Mouse (Mus musculus) brown adipose tissue, adult 24 weeks (tissue): Measurements from ENCODE around the gene Iqsec3. TPM values are rescaled to one million over a fixed set of nuclear protein-coding genes. Genes with fewer than 3 reads are reported as not detected.
"Not testable (repeated sequence)": the region's sequence is repeated elsewhere in the genome, so short reads cannot be mapped to it uniquely, and the experiment has no call there.

Source experiments
- H3K27ac ChIP-seq: fragments of 200-500 bp; replicated peaks from 2 replicates; pipeline ENCODE4 v1.5.1; 2012; ENCODE audit warnings: low read depth, mild to moderate bottlenecking, low read length
- H3K4me1 ChIP-seq: fragments of 200-500 bp; 2 replicates; pipeline ENCODE4 v1.6.1; 2012; ENCODE audit warnings: low read length, mixed read lengths; ENCODE audit not compliant: control insufficient read depth, insufficient read depth, insufficient read length
- H3K4me3 ChIP-seq: fragments of 200-500 bp; 2 replicates; pipeline ENCODE4 v1.5.1; 2012; ENCODE audit warnings: low read depth, mild to moderate bottlenecking, low read length, moderate library complexity; ENCODE audit not compliant: insufficient read depth
- polyA plus RNA-seq: library from polyadenylated mRNA; stranded (reverse); fragments of >200 nt; gene quantifications from 2 replicates; pipeline ENCODE4 v1.2.4, GENCODE M21; 2012; ENCODE audit not compliant: missing spikeins, insufficient read depth, insufficient read length

The Iqsec3 gene
- polyA plus RNA-seq, 1 experiment = 0.36 TPM

DNA sequence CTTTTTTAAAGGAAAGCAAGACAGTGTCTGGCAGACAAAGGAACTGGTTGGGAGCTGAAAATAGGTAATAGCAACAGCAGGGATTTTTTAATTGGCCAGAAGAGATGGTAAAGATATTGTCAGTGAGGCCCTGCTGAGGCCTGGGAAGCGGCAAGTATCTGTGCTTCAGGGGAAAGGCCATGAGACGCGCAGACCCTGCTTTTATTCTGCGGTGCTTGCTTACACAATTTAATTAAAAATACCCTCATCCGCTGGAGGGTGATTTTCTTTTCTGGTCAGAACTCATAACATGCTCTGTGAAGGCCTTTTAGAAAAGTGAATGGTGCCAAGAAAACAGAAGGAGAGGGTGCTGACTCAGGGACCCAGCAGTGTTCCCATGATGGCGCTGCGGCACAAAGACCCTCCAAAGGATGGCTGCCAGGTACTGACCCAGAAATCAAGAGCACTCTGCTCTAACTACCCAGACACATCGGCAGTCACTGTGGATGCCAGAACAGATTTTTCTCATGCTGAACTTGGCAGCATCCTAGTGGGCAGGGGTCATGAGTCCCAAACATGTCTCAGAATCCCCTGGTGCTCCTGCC, 70.7 kb downstream of the Iqsec3 start:
- Histone ChIP-seq H3K4me3 (no peak overlapping the region), H3K4me1 (no peaks in the 10 kb centered on the region), H3K27ac (no peak overlapping the region)

DNA sequence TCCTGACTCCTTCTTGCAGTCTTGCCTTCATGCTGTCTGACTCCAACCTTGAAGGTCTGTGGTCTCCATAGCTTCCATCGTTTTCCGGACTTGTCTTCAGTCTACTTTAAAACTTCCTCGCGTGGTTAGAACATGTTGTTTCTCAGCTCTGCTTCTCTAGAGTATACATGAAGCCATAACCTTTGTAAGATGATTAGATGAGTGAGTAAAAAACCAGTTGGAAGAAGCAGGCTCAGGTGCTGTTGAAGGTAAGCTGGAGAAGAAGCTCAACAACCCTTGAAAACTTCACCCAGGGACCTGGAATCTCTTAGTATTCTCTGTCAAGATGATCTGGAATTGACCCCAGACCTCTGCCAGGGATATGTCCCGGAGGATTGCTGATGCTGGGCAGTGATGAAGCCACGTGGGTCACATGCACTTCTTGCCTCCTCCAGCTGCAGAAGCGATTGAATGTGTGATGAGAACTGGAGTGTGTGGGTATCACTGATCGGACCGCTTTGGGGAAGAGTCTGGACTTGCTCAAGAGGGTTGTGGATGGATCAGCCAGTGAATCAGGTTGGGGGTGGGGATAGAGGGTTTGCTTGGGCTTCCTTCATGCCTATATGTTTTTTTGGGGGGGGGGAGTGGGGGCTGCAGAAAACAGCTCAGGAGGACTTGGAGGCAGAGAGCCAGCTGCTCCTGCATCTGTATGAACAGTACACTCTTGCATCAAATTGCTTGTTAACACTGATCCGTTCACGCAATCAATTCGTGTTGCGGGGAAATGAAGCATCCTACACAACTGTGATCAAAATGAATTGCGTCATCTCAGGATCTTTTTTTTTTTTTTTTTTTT, 71.4 kb downstream of the Iqsec3 start:
- no peak overlapping the region for H3K27ac ChIP-seq
- no peak overlapping the region for H3K4me3 ChIP-seq
- no peaks in the 10 kb centered on the region for H3K4me1 ChIP-seq

DNA sequence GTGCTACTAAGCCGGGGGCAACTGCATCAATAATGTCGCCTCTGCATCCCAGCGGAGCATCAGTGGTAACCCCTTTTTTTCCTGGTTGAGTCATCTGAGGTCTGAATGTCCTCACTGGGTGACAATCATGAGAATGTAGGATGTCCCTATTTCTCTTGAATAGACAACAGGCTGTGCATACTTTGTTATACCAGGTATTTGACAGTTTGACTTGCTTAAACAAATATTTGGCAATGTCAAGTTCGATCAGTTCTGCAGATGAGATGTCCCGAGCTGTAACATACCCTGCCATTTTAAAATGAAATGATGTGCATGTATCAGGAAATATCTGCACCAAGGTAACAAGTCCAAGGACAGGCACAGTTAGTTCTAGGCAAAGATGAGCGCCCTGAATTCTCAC, 72.3 kb downstream of the Iqsec3 start:
- H3K4me3 ChIP-seq = no peak overlapping the region
- H3K27ac ChIP-seq = no peak overlapping the region
- no peaks in the 10 kb centered on the region for H3K4me1 ChIP-seq

DNA sequence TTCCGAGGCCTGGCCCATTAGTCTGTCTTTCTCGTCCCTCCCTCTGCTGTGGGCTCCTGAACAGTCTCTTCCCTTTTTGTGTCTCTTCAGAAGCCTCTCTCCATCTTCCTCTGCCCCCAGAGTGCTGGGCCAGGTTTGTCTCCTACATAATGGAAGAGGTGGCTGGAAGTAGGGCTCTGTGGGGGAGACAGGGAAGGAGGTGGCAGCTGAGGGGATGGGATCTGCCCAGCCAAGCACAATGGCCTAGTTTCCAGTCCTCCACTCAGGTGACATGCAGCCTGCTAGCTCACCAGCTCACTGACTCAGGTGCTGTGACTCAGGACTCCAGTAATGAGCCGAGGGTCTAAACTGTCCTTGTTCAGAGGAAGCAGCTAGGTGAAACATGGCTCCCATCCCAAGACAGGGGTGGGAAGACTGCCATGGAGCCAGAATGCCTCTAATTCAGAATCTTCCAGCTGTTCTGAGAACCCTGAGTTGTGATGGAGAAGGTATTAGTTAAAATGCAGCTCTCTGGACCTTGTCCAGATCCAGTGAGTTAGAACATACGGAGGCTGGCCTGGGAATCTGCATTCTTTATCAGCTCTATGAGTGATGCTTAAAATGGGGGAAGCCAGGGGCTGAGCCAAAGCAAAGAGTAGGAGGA, 80.7 kb downstream of the Iqsec3 start:
- Histone ChIP-seq H3K4me1 (no peaks in the 10 kb centered on the region), H3K27ac (no peak overlapping the region), H3K4me3 (no peak overlapping the region)

DNA sequence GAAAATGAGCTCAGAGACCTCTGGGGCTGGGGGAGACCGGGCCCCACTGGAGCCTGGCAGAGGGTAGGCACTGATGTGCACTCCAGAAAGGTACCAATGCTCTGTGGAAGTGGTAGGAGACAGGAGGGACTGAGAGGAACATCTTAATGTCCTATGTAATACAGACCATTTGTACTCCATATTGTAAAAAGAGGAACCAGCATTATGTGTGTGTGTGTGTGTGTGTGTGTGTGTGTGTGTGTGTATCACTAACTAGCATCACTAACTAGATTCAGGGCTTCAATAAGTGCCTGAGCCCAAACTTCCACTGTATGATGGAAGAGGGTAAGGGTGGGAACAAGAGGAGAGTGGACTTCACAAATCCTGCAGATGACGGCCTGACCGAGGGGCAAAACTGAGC, 88.1 kb downstream of the Iqsec3 start:
- no peaks in the 10 kb centered on the region for H3K4me1 ChIP-seq
- H3K4me3 ChIP-seq = no peak overlapping the region
- H3K27ac ChIP-seq = no peak overlapping the region

DNA sequence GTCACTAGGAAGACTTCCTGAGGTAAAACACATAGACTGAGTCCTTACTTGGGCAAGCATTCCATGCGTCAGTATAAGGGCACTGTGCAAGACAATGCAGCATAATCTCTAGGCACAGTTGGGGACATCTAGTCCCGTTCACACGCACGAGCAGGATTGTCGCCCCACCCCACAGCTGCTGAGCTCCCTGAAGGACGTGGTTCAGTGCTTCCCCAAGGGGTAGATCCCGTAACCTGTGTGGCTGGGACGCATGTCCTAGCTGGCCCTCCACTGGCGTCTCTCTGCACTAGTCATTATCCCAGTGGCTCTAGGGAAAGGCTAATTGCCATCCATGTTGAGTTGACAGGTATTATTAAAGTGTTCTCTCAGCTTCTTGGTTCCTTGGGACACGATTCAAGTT, 91.4 kb downstream of the Iqsec3 start:
- peak overlapping the region; percentile 78 for H3K27ac ChIP-seq

DNA sequence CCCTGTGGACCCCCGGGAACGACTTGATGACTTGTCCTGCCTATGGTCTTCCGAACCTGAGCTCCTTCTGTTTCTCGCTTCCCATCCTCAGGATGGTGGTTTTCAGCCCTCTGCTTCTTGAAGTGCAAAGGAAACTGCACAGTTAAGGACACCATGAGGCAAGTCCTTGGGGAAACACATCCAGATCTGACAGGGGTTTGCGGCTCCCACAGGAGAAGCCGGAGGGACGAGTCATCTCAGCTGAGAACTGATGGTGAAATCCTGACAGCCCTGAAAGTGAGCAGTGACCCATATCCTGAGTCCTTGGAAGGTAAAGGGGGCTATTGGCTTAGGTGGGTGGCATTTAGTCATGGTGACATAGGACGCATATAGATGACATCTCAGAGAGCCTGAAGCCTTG, 92.9 kb downstream of the Iqsec3 start:
- no peaks in the 10 kb centered on the region for H3K4me1 ChIP-seq
- H3K4me3 ChIP-seq = 0 out of 2 replicates have a peak overlapping the region, but pooled peaks have one; percentile 13
- H3K27ac ChIP-seq = peak overlapping the region; percentile 62

More for the DNA sequence above, 91.4 kb downstream of the Iqsec3 start:
- no peak overlapping the region for H3K4me3 ChIP-seq
- no peaks in the 10 kb centered on the region for H3K4me1 ChIP-seq

DNA sequence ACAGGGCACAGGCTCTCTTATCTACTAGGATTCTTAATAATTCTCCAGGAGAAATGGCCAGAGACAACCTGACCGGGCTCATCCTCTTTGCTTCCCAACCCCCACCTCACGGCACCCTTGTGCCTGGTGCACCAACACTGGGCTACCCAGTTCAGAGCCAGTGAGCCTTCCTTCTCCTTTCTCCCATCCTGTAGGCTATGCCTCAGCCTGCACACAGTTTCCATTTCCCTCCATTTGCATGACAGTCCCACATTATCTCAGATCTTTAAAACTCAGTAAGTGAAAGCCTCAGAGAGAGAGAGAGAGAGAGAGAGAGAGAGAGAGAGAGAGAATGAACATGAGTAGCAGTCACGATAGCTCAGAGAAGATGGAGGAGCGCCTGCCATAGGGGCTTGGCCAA, 95.2 kb downstream of the Iqsec3 start:
- H3K4me1 ChIP-seq = no peaks in the 10 kb centered on the region; the same call in 1 of the 2 replicates
- no peak overlapping the region for H3K27ac ChIP-seq
- no peak overlapping the region for H3K4me3 ChIP-seq

DNA sequence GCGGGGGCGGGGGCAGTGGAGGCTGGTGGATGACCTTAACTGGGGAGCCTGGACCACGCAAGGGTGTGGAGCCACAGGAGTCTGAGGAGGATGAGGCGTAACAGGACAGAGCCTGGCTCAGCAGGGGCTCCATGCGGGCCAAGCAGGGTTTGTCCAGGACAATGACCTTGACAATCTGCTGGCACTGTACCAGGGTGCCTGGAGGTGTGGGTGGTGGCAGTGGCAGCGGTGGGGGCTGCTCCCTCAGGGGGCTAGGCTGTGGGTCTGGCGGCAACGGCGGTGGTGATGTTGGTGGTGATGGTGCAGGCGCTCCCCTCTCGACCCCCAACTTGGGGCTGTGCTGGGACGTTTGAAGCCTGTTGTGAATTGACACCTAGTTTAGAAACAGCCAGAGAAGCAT, 97.3 kb downstream of the Iqsec3 start:
- Histone ChIP-seq H3K27ac (no peak overlapping the region), H3K4me3 (no peak overlapping the region), H3K4me1 (no peaks in the 10 kb centered on the region; the same call in 1 of the 2 replicates)

DNA sequence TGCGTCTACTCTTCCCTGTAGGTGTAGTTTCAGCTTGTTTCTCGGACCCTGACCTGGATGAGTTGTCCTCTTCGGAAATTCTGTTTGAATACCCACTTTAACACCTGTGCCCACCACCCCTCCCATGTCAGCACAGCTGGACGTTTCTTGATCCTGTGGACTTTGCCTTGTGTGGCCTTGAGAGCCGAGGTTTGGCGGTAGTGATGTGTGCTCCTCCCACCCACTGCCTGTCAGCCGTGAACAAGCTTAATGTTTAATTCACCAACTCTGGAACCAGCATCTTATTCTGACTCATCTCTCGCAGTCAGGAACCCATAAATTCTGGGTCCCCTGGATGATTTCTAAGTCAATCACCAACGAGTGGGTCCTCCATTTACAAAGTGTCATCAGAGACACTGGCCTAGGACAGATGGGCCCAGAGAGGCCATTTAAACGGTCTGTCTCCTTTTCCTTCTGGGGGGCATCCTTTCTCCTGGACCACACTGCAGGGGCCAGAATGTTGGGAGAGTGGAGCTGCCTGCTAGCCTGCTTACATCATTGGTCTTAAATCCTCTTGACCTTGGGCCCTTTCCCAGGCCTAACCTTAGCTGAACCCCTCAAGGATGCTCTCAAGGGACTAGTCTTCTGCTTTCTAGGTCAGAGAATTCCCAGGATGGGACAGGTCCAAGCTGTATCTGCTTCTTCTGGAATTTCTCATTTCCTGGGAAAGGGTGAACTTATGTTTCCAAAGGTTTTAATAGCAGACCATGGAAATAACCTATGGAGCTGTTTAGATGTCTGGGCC, 102.1 kb downstream of the Iqsec3 start:
- H3K4me1 ChIP-seq = no peaks in the 10 kb centered on the region; the same call in 1 of the 2 replicates
- no peak overlapping the region for H3K4me3 ChIP-seq
- H3K27ac ChIP-seq = peak overlapping the region; percentile 79

DNA sequence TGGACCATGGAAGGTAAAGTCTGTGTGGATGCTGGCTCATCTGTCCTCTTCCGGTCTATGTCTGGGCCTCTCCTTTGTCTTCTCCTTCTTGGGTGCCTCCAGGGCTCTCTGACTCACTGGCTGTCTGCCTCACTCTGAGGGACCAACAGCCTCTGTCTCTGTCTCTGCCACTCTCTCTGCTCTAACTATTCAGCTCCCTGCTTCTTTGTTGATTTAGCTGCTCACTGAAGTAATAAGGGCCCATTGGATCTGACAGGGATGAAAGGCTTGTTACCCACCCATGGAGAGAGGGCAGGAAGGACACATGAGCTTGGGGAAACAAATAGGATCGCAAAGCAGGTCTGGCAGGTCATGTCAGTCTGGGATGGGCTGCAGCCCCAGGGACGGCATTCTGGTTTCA, 106.4 kb downstream of the Iqsec3 start:
- H3K4me3 ChIP-seq = no peak overlapping the region
- H3K4me1 ChIP-seq = no peaks in the 10 kb centered on the region
- no peak overlapping the region for H3K27ac ChIP-seq

DNA sequence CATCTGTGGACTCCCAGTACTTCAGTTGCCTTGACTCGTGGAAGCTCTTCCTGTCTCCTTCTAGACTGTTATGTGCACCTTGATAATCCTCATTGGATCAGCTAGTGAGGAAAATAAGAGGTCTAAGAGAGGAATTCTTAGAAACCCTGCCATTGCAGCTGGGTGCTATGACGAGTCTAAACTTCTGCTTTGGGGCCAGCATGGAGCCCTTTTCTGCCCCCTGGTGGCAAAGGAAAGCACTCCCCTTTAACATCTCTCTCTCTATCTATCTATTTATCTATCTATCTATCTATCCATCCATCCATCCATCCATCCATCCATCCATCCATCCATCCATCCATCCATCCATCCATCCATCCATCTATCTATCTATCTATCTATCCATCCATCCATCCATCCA, 106.9 kb downstream of the Iqsec3 start:
- not testable (repeated sequence) for H3K4me1 ChIP-seq, H3K4me3 ChIP-seq, H3K27ac ChIP-seq

DNA sequence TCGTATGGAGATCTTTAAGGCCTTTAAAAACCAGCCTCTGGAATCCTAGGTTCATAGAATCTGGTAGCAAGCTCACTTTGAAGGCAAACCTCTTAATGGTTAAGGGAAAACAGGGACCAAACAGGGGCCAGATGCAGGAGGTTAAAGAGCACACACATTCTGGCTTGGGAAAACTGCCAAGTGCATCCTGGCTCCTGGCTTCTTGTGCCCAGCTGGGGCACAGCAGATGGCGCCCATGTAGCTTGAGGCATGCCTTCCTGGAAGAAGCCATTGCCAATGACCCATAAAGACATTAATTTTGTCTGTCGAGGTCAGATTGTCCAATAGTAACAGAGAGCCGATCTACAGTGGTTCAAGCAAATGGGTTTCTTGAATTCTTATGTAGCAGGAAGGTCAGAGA, 109.5 kb downstream of the Iqsec3 start:
- Histone ChIP-seq H3K27ac (no peak overlapping the region), H3K4me1 (no peaks in the 10 kb centered on the region), H3K4me3 (no peak overlapping the region)

DNA sequence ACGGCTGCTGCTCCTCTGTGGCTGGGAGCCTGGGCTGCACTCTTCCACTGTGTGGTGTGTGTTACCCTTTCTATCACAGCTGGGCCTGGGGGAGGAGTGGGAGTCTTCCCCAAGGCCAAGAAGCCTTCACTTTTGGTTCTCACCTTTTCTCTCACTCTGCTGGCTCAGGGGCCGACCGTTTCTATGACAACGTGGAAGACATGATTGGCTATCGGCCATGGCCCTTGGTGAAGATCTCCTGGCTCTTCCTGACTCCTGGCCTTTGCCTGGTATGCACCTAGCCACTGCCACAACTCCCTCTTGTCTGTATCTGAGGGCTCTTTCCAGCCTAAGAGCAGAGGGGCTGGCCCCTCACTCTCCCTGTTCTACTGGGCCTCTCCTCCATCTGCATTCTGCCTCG, 110.4 kb downstream of the Iqsec3 start:
- Histone ChIP-seq H3K4me1 (no peaks in the 10 kb centered on the region), H3K27ac (no peak overlapping the region), H3K4me3 (no peak overlapping the region)

DNA sequence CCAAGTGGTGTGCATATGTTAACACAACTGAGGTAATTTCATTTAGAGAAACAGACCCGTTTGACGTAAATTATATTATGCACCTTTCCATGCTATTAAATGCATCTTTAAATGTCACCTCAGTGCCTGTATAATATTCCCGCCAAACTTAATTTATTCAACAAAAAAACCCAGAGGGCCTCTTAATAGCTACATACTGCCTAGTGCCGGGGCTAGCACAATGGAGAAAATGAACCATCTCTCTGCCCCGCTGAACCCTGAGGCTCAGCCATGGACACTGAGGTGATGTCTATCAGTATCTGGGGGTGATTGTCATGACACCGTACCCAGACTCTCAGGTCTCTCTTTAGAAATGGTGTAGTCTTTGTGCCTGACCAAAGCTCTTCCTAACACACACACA, 116.2 kb downstream of the Iqsec3 start:
- Histone ChIP-seq H3K4me1 (no peaks in the 10 kb centered on the region), H3K27ac (no peak overlapping the region), H3K4me3 (no peak overlapping the region)
